Mouse (Mus musculus): ENCODE measurements at regions not wholly inside any gene's neighbourhood (a gene's known extent, or its start where the extent isn't known, plus 50 kb on each side); places are given as distances from the start of the nearest gene placed in this dataset.

- in situ Hi-C loops (cut with MboI): no loop called here
These were observed 183.6 kb upstream of the Marcks start for GRCm38 (mm10) chr10:37322310-37322709.

GRCm38 (mm10) chr10:37321171-37321570, 182.5 kb upstream of the Marcks start:
- in situ Hi-C loops (cut with MboI): no loop called here

- in situ Hi-C loops (cut with MboI): no loop called here
These were observed 181.2 kb upstream of the Marcks start for GRCm38 (mm10) chr10:37319746-37320430.

GRCm38 (mm10) chr10:37316701-37317100, 178.0 kb upstream of the Marcks start:
- in situ Hi-C loops (cut with MboI): no loop called here

GRCm38 (mm10) chr10:37315804-37316203, 177.1 kb upstream of the Marcks start:
- in situ Hi-C loops (cut with MboI): no loop called here

- in situ Hi-C loops (cut with MboI): no loop called here
These were observed 176.2 kb upstream of the Marcks start for GRCm38 (mm10) chr10:37314746-37315430.

GRCm38 (mm10) chr10:37313461-37313860, 174.7 kb upstream of the Marcks start:
- in situ Hi-C loops (cut with MboI): no loop called here

GRCm38 (mm10) chr10:37310266-37310945, 171.7 kb upstream of the Marcks start:
- in situ Hi-C loops (cut with MboI): no loop called here

GRCm38 (mm10) chr10:37304656-37305055, 165.9 kb upstream of the Marcks start:
- in situ Hi-C loops (cut with MboI): no loop called here

- in situ Hi-C loops (cut with MboI): no loop called here
These were observed 161.6 kb upstream of the Marcks start for GRCm38 (mm10) chr10:37300181-37300889.

GRCm38 (mm10) chr10:37298689-37299421, 160.1 kb upstream of the Marcks start:
- in situ Hi-C loops (cut with MboI): no loop called here

GRCm38 (mm10) chr10:37294231-37294630, 155.5 kb upstream of the Marcks start:
- in situ Hi-C loops (cut with MboI): no loop called here

- in situ Hi-C loops (cut with MboI): no loop called here
These were observed 154.6 kb upstream of the Marcks start for GRCm38 (mm10) chr10:37293292-37293691.

GRCm38 (mm10) chr10:37291639-37292495, 153.1 kb upstream of the Marcks start:
- in situ Hi-C loops (cut with MboI): no loop called here

- in situ Hi-C loops (cut with MboI): no loop called here
These were observed 151.4 kb upstream of the Marcks start for GRCm38 (mm10) chr10:37289964-37290704.

GRCm38 (mm10) chr10:37286305-37286704, 147.6 kb upstream of the Marcks start:
- in situ Hi-C loops (cut with MboI): no loop called here

GRCm38 (mm10) chr10:37282951-37283350, 144.2 kb upstream of the Marcks start:
- in situ Hi-C loops (cut with MboI): no loop called here

GRCm38 (mm10) chr10:37280823-37281222, 142.1 kb upstream of the Marcks start:
- in situ Hi-C loops (cut with MboI): no loop called here

GRCm38 (mm10) chr10:37280150-37280820, 141.6 kb upstream of the Marcks start:
- in situ Hi-C loops (cut with MboI): no loop called here
